Mouse (Mus musculus) liver, embryonic 16.5 days (tissue): Measurements from ENCODE around the gene Zfp882. TPM values are rescaled to one million over a fixed set of nuclear protein-coding genes. Genes with fewer than 3 reads are reported as not detected.

ENCODE experiments used
- ATAC-seq: fragments of 200-750 bp; cut with Nextera tagmentation; 2 replicates; pipeline ENCODE4 v1.8.0; 2017; ENCODE audit warnings: low read depth, mild to moderate bottlenecking, moderate number of reproducible peaks, moderate library complexity
- H3K27ac ChIP-seq: fragments of 300-500 bp; sonication (generic); 2 replicates; pipeline ENCODE4 v1.5.1; 2014; ENCODE audit warnings: mild to moderate bottlenecking, low read length
- H3K27me3 ChIP-seq: fragments of 300-500 bp; sonication (generic); 2 replicates; pipeline ENCODE4 v1.6.1; 2014; ENCODE audit warnings: low read depth, low read length, mixed read lengths; ENCODE audit not compliant: control insufficient read depth, insufficient read depth
- H3K36me3 ChIP-seq: fragments of 300-500 bp; sonication (generic); 2 replicates; pipeline ENCODE4 v1.6.1; 2014; ENCODE audit warnings: mild to moderate bottlenecking; ENCODE audit not compliant: control insufficient read depth, insufficient read depth
- H3K4me1 ChIP-seq: fragments of 300-500 bp; sonication (generic); 2 replicates; pipeline ENCODE4 v1.6.1; 2014; ENCODE audit warnings: low read depth, low read length, mixed read lengths; ENCODE audit not compliant: control insufficient read depth
- H3K4me2 ChIP-seq: fragments of 300-500 bp; sonication (generic); 2 replicates; pipeline ENCODE4 v1.6.1; 2014; ENCODE audit warnings: low read depth, low read length, mixed read lengths
- H3K4me3 ChIP-seq: fragments of 300-500 bp; sonication (generic); 2 replicates; pipeline ENCODE4 v1.5.1; 2014; ENCODE audit warnings: low read depth, mild to moderate bottlenecking, low read length
- H3K9ac ChIP-seq: fragments of 300-500 bp; sonication (generic); 2 replicates; pipeline ENCODE4 v1.6.1; 2014; ENCODE audit warnings: low read depth, low read length
- H3K9me3 ChIP-seq: fragments of 300-500 bp; sonication (generic); replicated peaks from 2 replicates; pipeline ENCODE4 v1.6.1; 2016; ENCODE audit warnings: low read length; ENCODE audit not compliant: control insufficient read depth
- WGBS: fragments of 180-500 bp; shearing (Covaris S2); extraction: QIAGEN DNeasy Blood & Tissue Kit; methylation state at CpG from one replicate; pipeline ENCODE4 v1.1.7; 2014; ENCODE audit not compliant: insufficient replicate concordance; 5-methylcytosine and 5-hydroxymethylcytosine counted together
- polyA plus RNA-seq: library from polyadenylated mRNA; unstranded; fragments of >200 nt; fragmentation: Nextera tagmentation; extraction: Ambion mirVana; gene quantifications from 2 replicates; pipeline ENCODE4 v1.2.1, GENCODE M21; 2015

Zfp882 gene
- polyA plus RNA-seq, 1 experiment from 2014 or later = 0.63 TPM

GRCm38 (mm10) chr8:71965166-71965565 lies 56.8 kb downstream of the Zfp882 start:
- H3K9ac ChIP-seq = no peak overlapping the region
- H3K9me3 ChIP-seq = no peaks in the 10 kb centered on the region; the same call in 1 of the 2 replicates
- H3K27ac ChIP-seq = no peak overlapping the region
- peaks cover 38% of the 10 kb centered on the region for H3K36me3 ChIP-seq
- H3K4me1 ChIP-seq = no peaks in the 10 kb centered on the region
- no peaks in the 10 kb centered on the region for H3K27me3 ChIP-seq
- no peak for ATAC-seq
- no peak overlapping the region for H3K4me2 ChIP-seq
- H3K4me3 ChIP-seq = no peak overlapping the region
- WGBS = 66% methylated on average over 2 of the region's 2 CpGs

Other genes starting within 250 kb of the Zfp882 start
- gene Unc13a, start 236.9 kb upstream of the Zfp882 start, polyA plus RNA-seq = 0.15 and 0.20 TPM in 2 replicates
- 5.7 and 6.3 TPM in 2 replicates for gene Jak3, start 232.3 kb upstream of the Zfp882 start, polyA plus RNA-seq
- 1.6 and 2.2 TPM in 2 replicates for gene Insl3, start 219.4 kb upstream of the Zfp882 start, polyA plus RNA-seq
- gene B3gnt3, start 206.8 kb upstream of the Zfp882 start, polyA plus RNA-seq = 4.9 and 5.5 TPM in 2 replicates
- 21.1 and 24.5 TPM in 2 replicates for gene Fcho1, start 182.9 kb upstream of the Zfp882 start, polyA plus RNA-seq
- gene Zfp709, start 26.6 kb upstream of the Zfp882 start, polyA plus RNA-seq = 1.3 and 1.8 TPM in 2 replicates
- 7.6 and 8.6 TPM in 2 replicates for gene Zfp617, start within 50 bp of the Zfp882 start, polyA plus RNA-seq
- 6.1 and 6.8 TPM in 2 replicates for gene Zfp961, start 42.4 kb downstream of the Zfp882 start, polyA plus RNA-seq
- 3.6 and 4.0 TPM in 2 replicates for gene Cyp4f18, start 101.0 kb downstream of the Zfp882 start, polyA plus RNA-seq
- gene Olfr372, start 132.6 kb downstream of the Zfp882 start, polyA plus RNA-seq = not detected in 2 replicates
- not detected in 2 replicates for gene Olfr373, start 174.6 kb downstream of the Zfp882 start, polyA plus RNA-seq
- gene Olfr374, start 198.4 kb downstream of the Zfp882 start, polyA plus RNA-seq = not detected in 2 replicates
- gene Tpm4, start 226.4 kb downstream of the Zfp882 start, polyA plus RNA-seq = 77.7 and 84.6 TPM in 2 replicates